Mouse (Mus musculus): ENCODE data around the gene Ibtk.

Ibtk gene

DNA sequence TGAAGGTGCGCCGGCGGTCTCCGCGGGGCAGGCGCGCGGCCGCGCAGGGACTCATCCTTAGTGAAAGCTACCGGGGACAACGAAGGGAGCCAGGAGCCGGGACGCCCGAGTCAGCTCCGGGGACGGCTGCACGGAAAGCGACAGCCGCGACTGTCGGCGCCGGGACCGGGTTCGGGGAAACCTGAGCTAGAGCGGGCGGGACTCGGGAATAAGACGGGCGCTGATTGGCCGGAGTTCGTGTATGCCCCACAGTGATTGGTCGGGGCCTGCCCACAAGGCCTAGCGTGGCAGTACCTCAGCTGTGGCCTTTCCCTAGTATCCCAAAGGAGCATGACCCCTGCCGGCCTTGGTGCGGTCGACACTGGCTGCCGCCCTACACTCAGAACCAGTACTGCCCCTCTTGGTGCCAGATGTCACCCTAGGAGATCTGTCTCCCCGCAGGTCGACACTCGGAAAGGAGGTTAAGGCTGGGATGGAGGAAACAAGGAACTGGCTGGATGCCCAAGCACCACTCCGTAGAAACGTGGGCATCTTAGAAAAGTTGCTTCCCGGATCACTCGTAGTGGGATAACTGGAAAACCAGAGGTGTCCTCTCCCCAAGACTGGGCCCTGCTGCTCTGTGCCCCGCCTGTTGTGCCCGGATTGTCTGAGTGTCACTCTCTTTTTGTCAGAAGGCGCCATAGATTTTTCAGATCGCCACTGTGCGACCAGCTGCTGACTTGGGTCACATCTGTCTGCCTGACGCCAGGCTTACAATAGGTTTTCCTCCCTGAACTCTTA, at the start of gene Ibtk:
TSS of gene Ibtk (minus strand) at position 193 of the 780 bp plus-strand sequence.
- TF ChIP-seq GATA4 (IDR thresholded peaks at IDR 0.05; ENCODE audit: insufficient replicate concordance, low read length) = peak; percentile 41; the same call in 1 of the 2 replicates

- TF ChIP-seq GATA4 (IDR thresholded peaks at IDR 0.05; ENCODE audit: insufficient replicate concordance, low read length) = no peak
Observed at GRCm38 (mm10) chr9:85780249-85780648, 31.1 kb upstream of the Ibtk start.

GRCm38 (mm10) chr9:85779458-85779857, 30.3 kb upstream of the Ibtk start:
- no peak for TF ChIP-seq GATA4 (IDR thresholded peaks at IDR 0.05; ENCODE audit: insufficient replicate concordance, low read length)

GRCm38 (mm10) chr9:85777544-85777943, 28.4 kb upstream of the Ibtk start:
- TF ChIP-seq GATA4 (IDR thresholded peaks at IDR 0.05; ENCODE audit: insufficient replicate concordance, low read length) = no peak

- no peak for TF ChIP-seq GATA4 (IDR thresholded peaks at IDR 0.05; ENCODE audit: insufficient replicate concordance, low read length)
Observed at GRCm38 (mm10) chr9:85772280-85772679, 23.1 kb upstream of the Ibtk start.

GRCm38 (mm10) chr9:85771454-85771853, 22.3 kb upstream of the Ibtk start:
- no peak for TF ChIP-seq GATA4 (IDR thresholded peaks at IDR 0.05; ENCODE audit: insufficient replicate concordance, low read length)

DNA sequence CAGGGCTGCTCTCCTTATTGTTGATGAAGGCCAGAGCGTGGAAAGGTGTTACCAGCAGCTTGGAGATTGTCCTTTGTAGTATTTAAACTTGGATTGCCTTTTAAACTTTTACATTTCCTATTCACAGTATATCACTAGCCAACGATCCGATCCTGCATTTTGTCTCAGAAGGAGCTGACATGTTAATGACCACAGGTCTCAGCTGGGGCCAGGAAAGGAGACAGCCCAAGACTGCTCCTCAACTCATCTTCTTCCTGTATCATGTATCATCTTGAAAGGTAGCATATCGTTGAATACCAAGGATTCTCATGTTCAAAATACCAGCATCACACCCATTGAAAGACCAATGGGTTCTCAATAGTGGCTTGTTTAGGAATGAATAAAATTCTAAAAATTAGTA, 21.2 kb upstream of the Ibtk start:
- TF ChIP-seq GATA4 (IDR thresholded peaks at IDR 0.05; ENCODE audit: insufficient replicate concordance, low read length) = no peak

- no peak for TF ChIP-seq GATA4 (IDR thresholded peaks at IDR 0.05; ENCODE audit: insufficient replicate concordance, low read length)
Observed at GRCm38 (mm10) chr9:85769057-85769789, 20.1 kb upstream of the Ibtk start.

GRCm38 (mm10) chr9:85767255-85767654, 18.1 kb upstream of the Ibtk start:
- no peak for TF ChIP-seq GATA4 (IDR thresholded peaks at IDR 0.05; ENCODE audit: insufficient replicate concordance, low read length)

GRCm38 (mm10) chr9:85762476-85762875, 13.3 kb upstream of the Ibtk start:
- no peak for TF ChIP-seq GATA4 (IDR thresholded peaks at IDR 0.05; ENCODE audit: insufficient replicate concordance, low read length)

DNA sequence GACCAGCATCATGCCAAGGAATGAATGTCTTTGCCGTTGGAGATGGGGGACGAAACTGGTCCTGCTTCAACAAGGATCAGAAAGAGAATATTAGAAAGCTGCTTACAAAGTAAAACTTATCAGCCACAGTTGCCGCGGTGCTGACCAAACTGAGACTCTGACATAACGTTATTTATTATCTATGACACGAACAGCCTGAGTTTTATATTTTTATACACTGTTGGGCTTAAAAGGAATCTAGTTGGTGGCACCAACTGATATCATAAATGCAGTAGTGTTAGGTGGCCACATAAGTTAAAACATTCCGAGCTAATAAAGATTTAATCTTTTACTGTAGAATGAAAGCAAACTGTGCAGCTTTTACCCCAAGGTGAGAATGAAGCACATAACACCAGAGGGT, 1.7 kb upstream of the Ibtk start:
- no peak for TF ChIP-seq GATA4 (IDR thresholded peaks at IDR 0.05; ENCODE audit: insufficient replicate concordance, low read length)

GRCm38 (mm10) chr9:85749922-85750509, 882 bp upstream of the Ibtk start:
- TF ChIP-seq GATA4 (IDR thresholded peaks at IDR 0.05; ENCODE audit: insufficient replicate concordance, low read length) = no peak

- TF ChIP-seq GATA4 (IDR thresholded peaks at IDR 0.05; ENCODE audit: insufficient replicate concordance, low read length) = no peak
Observed at GRCm38 (mm10) chr9:85748204-85749141, 661 bp downstream of the Ibtk start.

- TF ChIP-seq GATA4 (IDR thresholded peaks at IDR 0.05; ENCODE audit: insufficient replicate concordance, low read length) = no peak
Observed at GRCm38 (mm10) chr9:85745566-85745965, 3.6 kb downstream of the Ibtk start.

GRCm38 (mm10) chr9:85743358-85743757, 5.8 kb downstream of the Ibtk start:
- no peak for TF ChIP-seq GATA4 (IDR thresholded peaks at IDR 0.05; ENCODE audit: insufficient replicate concordance, low read length)
